30 mouse cellular contexts compared by ENCODE assay signal in genomic region chr19:19636055-19636454, GRCm38 (mm10).
"Had no signal": no experiment of that assay in that cellular context is flagged by ENCODE, and none has a peak within 500 bp of the region (broad histone marks: within the 10 kb centered on the region; RNA-seq: fewer than 3 reads in every experiment).

No protein-coding gene starts in this region.

- H3K27ac ChIP-seq: limb, embryonic 10.5 days; limb, embryonic 12.5 days; limb, embryonic 13.5 days; limb, embryonic 15.5 days; liver, embryonic 12.5 days; liver, embryonic 13.5 days; liver, embryonic 14.5 days; liver, embryonic 15.5 days; lung, embryonic 15.5 days; macrophage; midbrain, embryonic 10.5 days; midbrain, embryonic 12.5 days; midbrain, embryonic 13.5 days; midbrain, embryonic 15.5 days; neural tube, embryonic 12.5 days had no signal

- H3K36me3 ChIP-seq: limb, embryonic 10.5 days; limb, embryonic 12.5 days; limb, embryonic 13.5 days; limb, embryonic 15.5 days; liver, embryonic 12.5 days; liver, embryonic 13.5 days; liver, embryonic 15.5 days; lung, embryonic 15.5 days; midbrain, embryonic 10.5 days; midbrain, embryonic 12.5 days; midbrain, embryonic 13.5 days; midbrain, embryonic 15.5 days; neural tube, embryonic 12.5 days had no signal

- ATAC-seq: liver, embryonic 12.5 days; liver, postnatal 0 days; lung, postnatal 0 days; midbrain, embryonic 13.5 days; midbrain, embryonic 15.5 days; midbrain, embryonic 16.5 days had no signal

- H3K9me3 ChIP-seq: limb, embryonic 10.5 days; limb, embryonic 12.5 days; limb, embryonic 13.5 days; limb, embryonic 15.5 days; liver, embryonic 12.5 days; liver, embryonic 13.5 days; liver, embryonic 15.5 days; lung, embryonic 15.5 days; megakaryocyte, embryonic 14.5 days; midbrain, embryonic 10.5 days; midbrain, embryonic 12.5 days; midbrain, embryonic 13.5 days; midbrain, embryonic 15.5 days; neural tube, embryonic 12.5 days had no signal

- H3K4me3 ChIP-seq: limb, embryonic 10.5 days; limb, embryonic 12.5 days; limb, embryonic 13.5 days; limb, embryonic 15.5 days; liver, embryonic 12.5 days; liver, embryonic 13.5 days; liver, embryonic 15.5 days; lung, embryonic 15.5 days; megakaryocyte, embryonic 14.5 days; midbrain, embryonic 10.5 days; midbrain, embryonic 12.5 days; midbrain, embryonic 13.5 days; midbrain, embryonic 15.5 days; myocyte; neural tube, embryonic 12.5 days had no signal

- H3K4me1 ChIP-seq: limb, embryonic 10.5 days; limb, embryonic 12.5 days; limb, embryonic 13.5 days; limb, embryonic 15.5 days; liver, embryonic 12.5 days; liver, embryonic 13.5 days; liver, embryonic 15.5 days; lung, embryonic 15.5 days; megakaryocyte, embryonic 14.5 days; midbrain, embryonic 10.5 days; midbrain, embryonic 12.5 days; midbrain, embryonic 13.5 days; midbrain, embryonic 15.5 days; neural tube, embryonic 12.5 days had no signal

- H3K27me3 ChIP-seq: limb, embryonic 12.5 days; limb, embryonic 13.5 days; limb, embryonic 15.5 days; liver, embryonic 12.5 days; liver, embryonic 13.5 days; liver, embryonic 15.5 days; lung, embryonic 15.5 days; megakaryocyte, embryonic 14.5 days; midbrain, embryonic 12.5 days; midbrain, embryonic 13.5 days; midbrain, embryonic 15.5 days; neural tube, embryonic 12.5 days had no signal

- H3K4me2 ChIP-seq: limb, embryonic 12.5 days; limb, embryonic 13.5 days; limb, embryonic 15.5 days; liver, embryonic 11.5 days; liver, embryonic 12.5 days; liver, embryonic 13.5 days; liver, embryonic 15.5 days; lung, embryonic 14.5 days; lung, embryonic 15.5 days; midbrain, embryonic 12.5 days; midbrain, embryonic 13.5 days; midbrain, embryonic 15.5 days; neural tube, embryonic 12.5 days had no signal

- DNase-seq: left cerebral cortex, postnatal 4 days; liver, embryonic 13.5 days; liver, postnatal 0 days; lung, adult 18-20 months; lung, adult 2 months; lung, embryonic 14.5 days; lung, postnatal 10 days; lung, postnatal 14 days; lung, postnatal 36 days; lung, postnatal 4 days; midbrain, embryonic 14.5 days had no signal

- H3K9ac ChIP-seq: limb, embryonic 12.5 days; limb, embryonic 13.5 days; limb, embryonic 15.5 days; liver, embryonic 12.5 days; liver, embryonic 13.5 days; liver, embryonic 14.5 days; liver, embryonic 15.5 days; liver, postnatal 0 days; lung, embryonic 14.5 days; lung, embryonic 15.5 days; midbrain, embryonic 12.5 days; midbrain, embryonic 13.5 days; midbrain, embryonic 15.5 days; neural tube, embryonic 12.5 days had no signal
